Mouse (Mus musculus): ENCODE measurements at regions not wholly inside any gene's neighbourhood (a gene's known extent, or its start where the extent isn't known, plus 50 kb on each side); places are given as distances from the start of the nearest gene placed in this dataset.
"Not testable (repeated sequence)": the region's sequence is repeated elsewhere in the genome, so short reads cannot be mapped to it uniquely, and the experiment has no call there.

DNA sequence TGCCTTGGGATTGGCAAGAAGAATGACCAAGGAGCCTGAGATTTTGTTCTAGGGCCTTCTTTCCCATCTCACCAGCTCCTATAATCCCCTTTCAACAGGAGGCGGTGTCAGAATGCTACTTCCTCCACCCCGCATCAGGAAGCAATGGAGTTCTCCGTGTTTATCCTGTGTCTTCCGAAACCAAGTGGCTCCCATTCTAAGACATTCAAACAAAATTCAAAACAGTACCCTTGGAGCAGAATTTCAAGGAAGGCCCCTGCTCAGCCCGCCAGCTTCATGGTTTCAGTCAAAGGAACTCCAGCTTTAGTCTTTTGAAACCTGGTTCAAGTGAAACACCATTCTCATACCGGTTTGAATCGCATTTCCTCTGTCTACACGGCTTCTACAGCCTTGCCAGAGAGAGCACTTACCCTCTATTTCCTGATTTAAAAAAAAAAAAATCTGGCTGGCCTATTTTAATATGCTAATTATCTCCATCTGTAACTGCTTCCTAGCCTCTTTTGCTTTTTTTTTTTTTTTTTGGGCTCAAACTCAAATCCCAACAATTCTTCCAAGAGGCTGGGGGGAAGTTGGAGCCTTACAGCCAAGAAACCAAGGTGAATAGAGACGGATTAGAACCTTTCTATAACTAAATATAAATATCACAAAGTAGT, 167.7 kb upstream of the Fam3c start:
- no peak for DNase-seq (ENCODE audit: low spot score)

- no peak for DNase-seq (ENCODE audit: low spot score)
These were observed 150.8 kb upstream of the Fam3c start for GRCm38 (mm10) chr6:22506871-22507270.

- no peak for DNase-seq (ENCODE audit: low spot score)
These were observed 141.3 kb upstream of the Fam3c start for GRCm38 (mm10) chr6:22497306-22497705.

GRCm38 (mm10) chr6:22496471-22496870, 140.4 kb upstream of the Fam3c start:
- no peak for DNase-seq (ENCODE audit: low spot score)

GRCm38 (mm10) chr6:22493632-22494260, 137.7 kb upstream of the Fam3c start:
- no peak for DNase-seq (ENCODE audit: low spot score)

DNA sequence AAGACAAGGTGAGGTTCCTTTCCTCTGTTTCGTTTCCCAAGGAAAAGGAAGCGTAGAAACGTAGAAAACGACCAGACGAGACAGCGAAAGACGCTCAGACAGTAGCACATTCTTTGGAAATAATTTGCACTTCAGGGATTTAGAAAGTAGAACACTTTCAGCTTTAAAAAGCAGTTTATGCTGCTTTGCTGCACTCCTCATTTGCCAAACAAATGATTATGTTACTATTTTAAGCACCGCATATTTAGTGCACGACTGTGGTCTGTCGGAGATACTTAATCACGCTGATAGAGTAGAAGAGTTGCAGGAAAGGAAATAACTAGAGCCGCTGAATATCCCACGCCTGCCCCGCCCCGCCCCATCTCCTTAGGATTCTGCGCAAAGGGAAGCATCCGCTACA, 136.9 kb upstream of the Fam3c start:
- no peak for DNase-seq (ENCODE audit: low spot score)

- DNase-seq (ENCODE audit: low spot score), result no peak
These were observed 134.7 kb upstream of the Fam3c start for GRCm38 (mm10) chr6:22490762-22491161.

DNA sequence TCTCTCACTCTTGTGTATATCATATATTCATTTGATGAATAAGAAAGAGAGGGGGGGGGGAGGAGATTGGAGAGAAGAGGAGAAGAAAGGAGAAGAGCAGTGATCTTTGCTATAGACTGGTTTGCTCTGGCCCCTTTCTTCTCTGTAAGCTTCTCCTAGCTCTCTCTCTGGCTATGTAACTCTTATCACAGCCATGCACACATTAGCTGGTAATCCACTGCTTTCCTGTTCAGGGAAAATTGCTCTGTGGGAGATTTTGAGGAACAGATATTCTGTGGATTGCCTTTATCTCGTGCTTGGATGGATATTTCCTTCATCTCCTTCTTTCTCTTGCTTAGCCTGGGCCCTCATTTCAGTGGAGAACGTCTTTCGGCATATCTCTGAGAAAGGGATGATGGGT, 131.4 kb upstream of the Fam3c start:
- DNase-seq (ENCODE audit: low spot score), result no peak

- no peak for DNase-seq (ENCODE audit: low spot score)
These were observed 129.9 kb upstream of the Fam3c start for GRCm38 (mm10) chr6:22485828-22486518.

- DNase-seq (ENCODE audit: low spot score), result not testable (repeated sequence)
These were observed 126.2 kb upstream of the Fam3c start for GRCm38 (mm10) chr6:22482257-22482656.

GRCm38 (mm10) chr6:22474604-22475003, 118.6 kb upstream of the Fam3c start:
- no peak for DNase-seq (ENCODE audit: low spot score)

DNA sequence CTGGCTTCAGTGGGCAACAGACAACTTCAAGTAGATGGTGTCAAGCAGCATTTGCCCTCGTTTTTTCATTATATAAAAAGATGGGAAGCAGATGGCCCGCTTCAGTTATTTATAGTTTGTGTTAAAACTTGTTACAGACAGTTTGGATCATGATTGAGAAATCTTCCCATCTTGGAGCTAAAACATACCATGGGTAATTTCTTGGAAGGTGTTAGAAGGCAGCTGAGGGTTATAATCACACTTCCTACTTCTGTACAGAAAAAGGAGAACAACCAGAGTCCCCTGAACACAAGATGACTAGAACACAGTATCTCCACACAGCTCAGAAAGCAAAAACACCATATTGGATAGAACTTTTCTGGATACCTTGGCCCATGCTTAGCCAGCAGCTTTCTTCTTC, 118.0 kb upstream of the Fam3c start:
- DNase-seq (ENCODE audit: low spot score), result no peak

- not testable (repeated sequence) for DNase-seq (ENCODE audit: low spot score)
These were observed 116.4 kb upstream of the Fam3c start for GRCm38 (mm10) chr6:22472400-22472799.

DNA sequence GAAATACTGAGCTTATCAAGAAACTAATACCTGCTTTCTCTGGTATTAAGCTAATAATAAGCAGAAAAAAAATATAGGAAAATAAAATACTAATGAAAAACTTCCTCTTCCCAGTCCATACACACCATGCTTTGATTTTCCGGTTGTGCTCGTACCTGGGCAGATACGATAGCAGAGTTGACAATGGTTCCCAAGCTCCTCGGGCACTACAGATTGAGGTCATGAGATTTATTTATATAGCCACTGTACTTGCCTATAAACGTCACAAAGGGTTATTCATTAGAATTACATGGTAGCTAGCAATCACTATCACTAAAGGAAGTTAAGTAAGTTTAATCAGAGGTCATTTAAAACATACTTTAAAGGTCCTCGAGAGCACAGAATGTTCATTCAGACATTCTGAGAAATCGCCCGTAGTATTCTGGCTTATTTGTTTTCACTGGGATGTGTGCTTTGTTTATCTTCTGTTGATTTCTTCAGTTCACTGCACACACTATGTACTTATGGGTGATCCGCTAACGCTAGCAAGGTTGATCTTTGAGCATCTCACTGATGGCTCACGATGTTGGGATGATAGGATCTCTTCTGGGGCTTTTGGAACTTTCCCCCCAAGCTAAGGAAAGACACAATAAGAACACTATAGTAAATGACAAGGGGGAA, 111.4 kb upstream of the Fam3c start:
- DNase-seq (ENCODE audit: low spot score), result no peak

DNA sequence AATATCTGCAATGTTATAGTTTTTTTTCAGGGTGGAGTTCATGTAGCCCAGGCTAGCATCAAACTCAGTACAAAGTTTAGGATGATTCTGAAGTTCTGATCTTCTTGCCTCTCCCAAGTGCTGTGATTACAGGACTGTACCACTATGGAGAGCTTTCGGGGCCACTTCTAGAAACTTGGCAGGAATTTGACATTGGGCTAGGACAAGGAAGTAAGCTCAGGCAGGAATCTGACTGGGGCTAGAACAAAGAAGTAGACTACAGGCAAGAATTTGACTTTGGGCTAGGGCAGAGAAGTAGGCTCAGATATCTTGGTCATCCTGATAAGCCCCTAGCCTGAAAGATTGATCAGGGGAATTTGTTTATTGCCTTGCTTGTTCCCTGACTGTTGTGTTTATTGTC, 109.9 kb upstream of the Fam3c start:
- no peak for DNase-seq (ENCODE audit: low spot score)

GRCm38 (mm10) chr6:22459440-22460016, 103.5 kb upstream of the Fam3c start:
- DNase-seq (ENCODE audit: low spot score), result no peak

DNA sequence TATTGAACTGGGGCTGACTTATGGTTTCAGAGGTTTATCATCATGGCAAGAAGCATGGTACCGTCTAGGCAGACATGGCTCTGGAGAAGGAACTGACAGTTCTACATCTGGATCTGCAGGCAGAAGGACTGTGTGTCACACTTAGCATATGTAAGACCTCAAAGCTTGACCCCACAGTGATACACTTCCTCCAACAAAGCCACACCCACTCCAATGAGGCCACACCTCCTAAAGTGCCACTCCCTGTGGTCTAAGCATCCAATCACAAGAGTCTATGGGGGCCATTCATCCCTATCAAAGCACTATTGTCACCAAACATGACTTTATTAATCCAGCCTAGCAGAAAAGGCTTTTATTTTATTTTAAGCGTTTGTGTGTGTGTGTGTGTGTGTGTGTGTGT, 96.2 kb upstream of the Fam3c start:
- DNase-seq (ENCODE audit: low spot score), result no peak

DNA sequence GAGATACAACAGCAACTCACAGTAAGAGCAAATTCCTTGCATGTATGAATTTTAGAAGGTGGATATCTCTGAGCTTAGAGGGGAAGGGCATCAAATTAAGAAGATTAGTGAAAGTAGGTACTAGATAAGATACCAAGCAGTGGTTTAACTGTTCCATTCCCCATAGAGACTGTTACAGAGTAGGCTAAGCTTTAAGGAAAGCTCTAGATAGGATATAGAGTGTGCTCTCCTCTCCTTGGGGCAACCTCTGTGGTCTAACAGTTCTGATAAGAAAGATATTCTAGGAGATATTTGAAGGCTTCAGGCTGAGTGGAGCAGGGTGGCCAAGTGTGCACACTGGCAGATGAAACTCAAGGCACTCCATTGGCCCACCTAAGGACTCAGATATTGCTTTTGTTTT, 94.5 kb upstream of the Fam3c start:
- DNase-seq (ENCODE audit: low spot score), result no peak

- no peak for DNase-seq (ENCODE audit: low spot score)
These were observed 92.9 kb upstream of the Fam3c start for GRCm38 (mm10) chr6:22448906-22449305.

DNA sequence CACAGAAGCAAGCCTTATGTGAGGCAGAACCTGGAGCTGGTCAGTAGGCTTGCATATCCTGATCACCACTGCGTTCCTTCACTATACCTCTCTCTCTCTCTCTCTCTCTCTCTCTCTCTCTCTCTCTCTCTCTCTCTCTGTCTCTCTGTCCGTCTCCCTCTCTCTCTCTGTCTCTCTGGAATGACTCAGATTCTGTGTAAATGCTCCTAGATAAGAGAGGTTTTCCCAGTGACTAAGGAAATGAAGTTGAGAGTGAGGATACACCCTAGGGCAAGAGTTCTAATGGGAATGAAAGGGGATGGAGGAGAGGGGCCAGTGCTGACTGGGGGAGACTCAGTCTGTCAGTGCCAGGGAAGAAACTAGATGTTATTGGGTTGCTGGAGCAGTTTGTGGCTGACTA, 91.6 kb upstream of the Fam3c start:
- DNase-seq (ENCODE audit: low spot score), result no peak

DNA sequence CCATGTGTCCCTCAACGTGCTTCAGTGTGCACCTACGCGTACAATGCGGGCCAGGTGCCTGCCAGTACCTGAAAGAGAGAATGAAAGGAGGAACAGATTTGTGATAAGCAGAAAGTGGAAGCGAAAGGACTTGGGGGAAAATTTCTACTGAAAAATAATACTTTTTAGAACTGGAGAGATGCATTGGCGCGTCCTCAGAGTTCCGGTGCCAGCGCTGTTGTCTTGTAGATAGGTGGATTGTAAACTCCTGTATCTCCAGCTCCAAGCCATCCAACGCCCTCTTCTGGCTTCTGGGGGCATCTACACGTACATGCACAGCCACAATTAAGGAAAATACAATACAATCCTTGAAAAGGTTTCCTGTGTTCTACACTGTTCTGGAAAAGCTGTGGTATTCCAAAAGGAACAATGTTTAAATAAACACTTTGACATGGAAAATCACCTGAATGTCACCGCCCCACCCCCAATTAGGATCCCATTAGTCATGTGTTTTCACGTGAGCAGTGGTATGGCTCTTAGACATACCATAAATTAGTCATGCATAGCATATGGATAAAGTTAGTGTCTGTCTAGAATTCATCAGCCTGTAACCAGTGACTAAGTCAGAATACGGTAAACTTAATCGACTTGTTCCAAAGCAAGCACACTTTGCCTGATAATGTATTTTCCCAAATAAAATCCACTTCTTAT, 90.7 kb upstream of the Fam3c start:
- no peak for DNase-seq (ENCODE audit: low spot score)

DNA sequence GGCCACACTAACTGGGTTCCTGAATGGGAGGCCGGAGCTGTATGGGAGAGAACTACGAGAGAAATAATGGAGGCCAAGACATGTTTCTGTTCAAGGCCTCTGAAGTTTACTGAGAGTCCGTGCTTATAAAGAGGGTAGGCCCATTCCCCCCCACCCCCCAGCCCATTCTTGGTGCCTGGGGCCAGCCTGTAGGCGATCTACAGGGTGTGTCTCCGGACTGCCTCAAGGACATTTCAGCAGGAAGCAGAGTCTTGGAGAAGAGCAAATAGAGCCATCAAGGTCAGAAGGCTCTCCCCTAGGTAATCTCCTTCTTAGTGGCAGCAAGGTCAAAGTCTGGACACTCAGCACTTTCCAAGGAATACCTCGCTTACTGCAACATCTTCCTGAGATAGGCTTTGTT, 88.8 kb upstream of the Fam3c start:
- DNase-seq (ENCODE audit: low spot score), result not testable (repeated sequence)
